Comparison of ENCODE assay signal across 17 mouse cellular contexts in the genomic region with DNA sequence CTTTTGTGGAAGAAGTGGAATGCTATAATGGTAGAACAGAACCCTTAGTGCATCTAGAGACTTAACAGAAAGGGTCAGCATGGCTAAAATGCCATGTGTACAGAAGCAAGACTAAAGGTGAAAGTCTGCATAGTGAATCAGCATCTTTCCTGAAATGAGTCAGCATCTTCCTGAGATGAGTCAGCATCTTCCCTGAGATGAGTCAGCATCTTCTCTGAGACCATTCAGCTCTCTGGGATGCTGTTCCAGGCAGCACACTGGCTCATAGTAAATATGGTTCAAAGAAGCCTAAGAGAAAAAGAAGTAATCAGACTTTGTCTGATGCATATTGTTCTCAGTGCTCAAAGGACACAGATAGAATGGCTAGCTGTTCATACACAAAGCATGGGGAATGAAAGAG.
DNase-seq lines count a peak whose midpoint lies in the region; TF ChIP-seq lines count a peak whose summit lies in the region.
"Had no signal": no experiment of that assay in that cellular context is flagged by ENCODE, and none has a peak within 500 bp of the region (broad histone marks: within the 10 kb centered on the region; RNA-seq: fewer than 3 reads in every experiment).

No protein-coding gene starts in this region.

- no peak for TF ChIP-seq CTCF in brain, embryonic 14.5 days (IDR thresholded peaks at IDR 0.05; ENCODE audit: borderline replicate concordance, extremely low read depth, insufficient read depth, insufficient read length)

- no peak for TF ChIP-seq POLR2A in brain, embryonic 14.5 days (IDR thresholded peaks at IDR 0.05; ENCODE audit: borderline replicate concordance, extremely low read depth, insufficient read depth, insufficient read length, poor library complexity, severe bottlenecking)

- DNase-seq in adrenal gland, adult 2 months: peak; percentile 10
- DNase-seq in adrenal gland, postnatal 25 days: no peak
- DNase-seq in right cerebral cortex, adult 2 months (ENCODE audit: low spot score in 2 of 2): peak; percentile 9 to 23
- no peak for DNase-seq in right cerebral cortex, postnatal 25 days
- peak; percentile 6 for DNase-seq in brain, embryonic 14.5 days (ENCODE audit: low read depth)
- DNase-seq in kidney, adult 18-20 months: no peak
- no peak for DNase-seq in cerebellum, adult 8-10 months
- DNase-seq in gastrocnemius, adult 8-10 months (ENCODE audit: low spot score in 2 of 2): no peak
- DNase-seq: gastrocnemius, postnatal 36 days; heart, adult 2 months; heart, postnatal 14 days; kidney, adult 8-10 months; kidney, postnatal 10 days; liver, postnatal 0 days; right cerebral cortex, postnatal 4 days; thymus, adult 18-20 months; thymus, postnatal 36 days had no signal

Comparison
In these comparisons a context has a peak if more than half of its experiments do, and no peak if none do; other contexts are left out.
1. DNase-seq: peak in adrenal gland, adult 2 months (single experiment), right cerebral cortex, adult 2 months (2 of 2) and brain, embryonic 14.5 days (single experiment); none in adrenal gland, postnatal 25 days (single experiment), right cerebral cortex, postnatal 25 days (single experiment), kidney, adult 18-20 months (single experiment), cerebellum, adult 8-10 months (single experiment) and gastrocnemius, adult 8-10 months (0 of 2).